Mouse (Mus musculus): ENCODE measurements around the gene CK137956. TPM values are rescaled to one million over a fixed set of nuclear protein-coding genes. Genes with fewer than 3 reads are reported as not detected.
A peak's percentile ranks its signal among the peaks of the same experiment; 100 is the strongest.

The CK137956 gene
- total and polyA plus RNA-seq, 2 experiments from 2014 or later: not detected

DNA sequence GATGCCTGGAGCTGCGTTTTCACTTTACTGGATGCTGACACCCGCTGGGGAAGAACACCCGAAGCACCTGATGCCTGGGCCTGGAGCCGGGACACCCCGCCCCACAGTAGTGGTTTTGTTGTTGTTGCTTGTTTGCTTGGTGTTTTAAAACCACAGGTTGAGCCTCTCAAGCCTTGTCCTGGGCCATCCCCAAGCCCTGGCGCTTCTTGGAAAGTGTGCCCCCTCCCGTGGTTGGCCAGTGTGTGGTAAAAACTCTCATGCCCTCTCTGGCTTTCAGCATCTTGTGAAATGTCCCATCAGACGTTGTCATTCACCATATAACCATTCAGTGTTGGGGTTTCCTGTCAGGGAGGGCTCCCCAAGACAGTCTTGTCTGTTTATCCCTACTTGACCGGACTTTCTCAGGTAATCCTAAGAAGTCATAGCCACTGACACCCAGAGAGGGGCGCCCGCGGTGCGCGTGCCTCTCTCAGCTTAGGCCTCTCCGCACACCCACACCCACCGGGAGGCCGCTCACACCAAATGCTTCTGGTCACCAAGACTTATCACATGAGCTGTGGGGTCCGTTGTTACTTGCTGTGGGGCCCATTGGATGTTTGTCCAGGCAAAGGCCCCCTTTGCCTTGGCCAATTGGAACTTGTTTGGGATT, 18.7 kb upstream of the CK137956 start:
- 6% methylated on average over 18 of the region's 18 CpGs for WGBS
- ATAC-seq (ENCODE audit: insufficient read depth, low read depth) (no peak), DNase-seq (ENCODE audit: low spot score) (no peak)
- no peak overlapping the region for H3K27ac ChIP-seq (ENCODE audit: low read depth)
- no peaks in the 10 kb centered on the region for H3K36me3 ChIP-seq (replicated peaks; ENCODE audit: control insufficient read depth, insufficient read depth, low read length)
- no peaks in the 10 kb centered on the region for H3K9me3 ChIP-seq (replicated peaks; ENCODE audit: control insufficient read depth, low read length)
- no peak overlapping the region for H3K9ac ChIP-seq (replicated peaks; ENCODE audit: low read depth, low read length)
- no peaks in the 10 kb centered on the region for H3K4me1 ChIP-seq (ENCODE audit: control insufficient read depth, insufficient read depth)
- peaks cover 62% of the 10 kb centered on the region for H3K27me3 ChIP-seq (ENCODE audit: control insufficient read depth, insufficient read depth, low read length)
- TF ChIP-seq EP300 (IDR thresholded peaks at IDR 0.05; ENCODE audit: low read depth) (no peak), CTCF (IDR thresholded peaks at IDR 0.05; ENCODE audit: low read depth) (no peak)
- H3K4me2 ChIP-seq (ENCODE audit: low read depth, low read length): no peak overlapping the region
- H3K4me3 ChIP-seq (ENCODE audit: low read depth, low read length): no peak overlapping the region

GRCm38 (mm10) chr4:127988526-127989180, 17.9 kb upstream of the CK137956 start:
- no peak overlapping the region for H3K27ac ChIP-seq (ENCODE audit: low read depth)
- ATAC-seq (ENCODE audit: insufficient read depth, low read depth): no peak
- H3K4me3 ChIP-seq (ENCODE audit: low read depth, low read length): no peak overlapping the region
- H3K4me1 ChIP-seq (ENCODE audit: control insufficient read depth, insufficient read depth): no peaks in the 10 kb centered on the region
- TF ChIP-seq EP300 (IDR thresholded peaks at IDR 0.05; ENCODE audit: low read depth): no peak
- no peak for TF ChIP-seq CTCF (IDR thresholded peaks at IDR 0.05; ENCODE audit: low read depth)
- no peak for DNase-seq (ENCODE audit: low spot score)
- H3K4me2 ChIP-seq (ENCODE audit: low read depth, low read length): no peak overlapping the region
- no peaks in the 10 kb centered on the region for H3K36me3 ChIP-seq (replicated peaks; ENCODE audit: control insufficient read depth, insufficient read depth, low read length)
- H3K9me3 ChIP-seq (replicated peaks; ENCODE audit: control insufficient read depth, low read length): no peaks in the 10 kb centered on the region
- WGBS: 2% methylated on average over 37 of the region's 39 CpGs
- H3K9ac ChIP-seq (replicated peaks; ENCODE audit: low read depth, low read length): no peak overlapping the region
- peaks cover 65% of the 10 kb centered on the region for H3K27me3 ChIP-seq (ENCODE audit: control insufficient read depth, insufficient read depth, low read length)

DNA sequence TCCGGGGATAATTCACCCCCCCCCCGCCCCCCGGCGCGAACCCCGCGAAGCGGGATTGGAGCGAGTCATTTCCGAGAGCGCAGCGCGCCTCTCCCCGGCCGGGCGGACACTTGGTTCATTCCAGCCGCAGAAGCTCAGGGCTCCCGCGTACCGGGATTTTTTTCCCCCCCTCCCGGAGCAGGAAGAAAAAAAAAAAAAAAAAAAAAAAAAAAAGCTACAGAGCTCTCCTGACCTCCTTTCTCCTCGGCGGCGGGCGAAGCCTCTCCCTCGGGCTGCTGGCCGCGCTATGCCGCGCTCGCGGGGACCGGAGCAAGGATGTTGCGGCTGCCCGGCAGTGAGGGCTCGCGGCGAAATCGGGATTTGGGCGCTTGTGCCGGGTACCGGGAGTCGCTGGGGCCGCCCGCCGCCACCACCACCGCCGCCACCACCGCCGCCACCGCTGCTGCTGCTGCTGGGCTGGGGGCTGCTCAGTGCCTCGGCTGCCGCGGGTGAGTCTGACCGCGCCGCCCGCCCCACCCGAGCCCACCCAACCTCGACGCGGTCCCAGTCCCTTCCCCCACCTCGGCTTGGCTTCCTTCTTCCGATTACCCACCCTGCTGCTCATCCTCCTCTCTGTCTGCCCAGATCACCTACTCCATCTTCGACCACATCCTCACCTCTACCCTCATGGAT, 17.2 kb upstream of the CK137956 start, which contains the start of gene Csmd2:
Csmd2 (plus strand) TSS at position 74 of the 672 bp plus-strand sequence.
- Histone ChIP-seq H3K27me3 (ENCODE audit: control insufficient read depth, insufficient read depth, low read length) (peaks cover 65% of the 10 kb centered on the region), H3K27ac (ENCODE audit: low read depth) (no peak within 1 kb of the TSS), H3K36me3 (replicated peaks; ENCODE audit: control insufficient read depth, insufficient read depth, low read length) (no peaks in the 10 kb centered on the region), H3K9me3 (replicated peaks; ENCODE audit: control insufficient read depth, low read length) (no peaks in the 10 kb centered on the region), H3K4me2 (ENCODE audit: low read depth, low read length) (peak within 1 kb of the TSS; percentile 50), H3K9ac (replicated peaks; ENCODE audit: low read depth, low read length) (no peak within 1 kb of the TSS), H3K4me1 (ENCODE audit: control insufficient read depth, insufficient read depth) (no peaks in the 10 kb centered on the region), H3K4me3 (ENCODE audit: low read depth, low read length) (peak within 1 kb of the TSS; percentile 34)
- ATAC-seq (ENCODE audit: insufficient read depth, low read depth) (no peak), DNase-seq (ENCODE audit: low spot score) (no peak)
- no peak for TF ChIP-seq CTCF (IDR thresholded peaks at IDR 0.05; ENCODE audit: low read depth)
- no peak for TF ChIP-seq EP300 (IDR thresholded peaks at IDR 0.05; ENCODE audit: low read depth)
- under 1% methylated on average over 51 of the region's 65 CpGs for WGBS

GRCm38 (mm10) chr4:127987270-127987669, 16.5 kb upstream of the CK137956 start:
- H3K4me1 ChIP-seq (ENCODE audit: control insufficient read depth, insufficient read depth): no peaks in the 10 kb centered on the region
- ATAC-seq (ENCODE audit: insufficient read depth, low read depth): no peak
- H3K27ac ChIP-seq (ENCODE audit: low read depth): no peak overlapping the region
- no peak for DNase-seq (ENCODE audit: low spot score)
- no peak overlapping the region for H3K4me2 ChIP-seq (ENCODE audit: low read depth, low read length)
- no peak overlapping the region for H3K4me3 ChIP-seq (ENCODE audit: low read depth, low read length)
- no peak overlapping the region for H3K9ac ChIP-seq (replicated peaks; ENCODE audit: low read depth, low read length)
- H3K9me3 ChIP-seq (replicated peaks; ENCODE audit: control insufficient read depth, low read length): no peaks in the 10 kb centered on the region
- no peaks in the 10 kb centered on the region for H3K36me3 ChIP-seq (replicated peaks; ENCODE audit: control insufficient read depth, insufficient read depth, low read length)
- TF ChIP-seq EP300 (IDR thresholded peaks at IDR 0.05; ENCODE audit: low read depth): no peak
- TF ChIP-seq CTCF (IDR thresholded peaks at IDR 0.05; ENCODE audit: low read depth): no peak
- peaks cover 65% of the 10 kb centered on the region for H3K27me3 ChIP-seq (ENCODE audit: control insufficient read depth, insufficient read depth, low read length)
- 8% methylated on average over 10 of the region's 10 CpGs for WGBS

- no peaks in the 10 kb centered on the region for H3K36me3 ChIP-seq (replicated peaks; ENCODE audit: control insufficient read depth, insufficient read depth, low read length)
- DNase-seq (ENCODE audit: low spot score) (no peak), ATAC-seq (ENCODE audit: insufficient read depth, low read depth) (no peak)
- no peak overlapping the region for H3K27ac ChIP-seq (ENCODE audit: low read depth)
- H3K4me2 ChIP-seq (ENCODE audit: low read depth, low read length): no peak overlapping the region
- peaks cover 65% of the 10 kb centered on the region for H3K27me3 ChIP-seq (ENCODE audit: control insufficient read depth, insufficient read depth, low read length)
- no peaks in the 10 kb centered on the region for H3K4me1 ChIP-seq (ENCODE audit: control insufficient read depth, insufficient read depth)
- WGBS: 5% methylated on average over 25 of the region's 25 CpGs
- no peak overlapping the region for H3K4me3 ChIP-seq (ENCODE audit: low read depth, low read length)
- H3K9me3 ChIP-seq (replicated peaks; ENCODE audit: control insufficient read depth, low read length): no peaks in the 10 kb centered on the region
- no peak overlapping the region for H3K9ac ChIP-seq (replicated peaks; ENCODE audit: low read depth, low read length)
- TF ChIP-seq CTCF (IDR thresholded peaks at IDR 0.05; ENCODE audit: low read depth) (no peak), EP300 (IDR thresholded peaks at IDR 0.05; ENCODE audit: low read depth) (no peak)
These were observed 15.8 kb upstream of the CK137956 start for GRCm38 (mm10) chr4:127986491-127987075.

Measured in heart, postnatal 0 days (tissue).